Mouse (Mus musculus): ENCODE data around the gene Fam160a1. TPM values are rescaled to one million over a fixed set of nuclear protein-coding genes. Genes with fewer than 3 reads are reported as not detected.

The Fam160a1 gene
- total RNA-seq, 2 experiments from 2014 or later, result not detected

DNA sequence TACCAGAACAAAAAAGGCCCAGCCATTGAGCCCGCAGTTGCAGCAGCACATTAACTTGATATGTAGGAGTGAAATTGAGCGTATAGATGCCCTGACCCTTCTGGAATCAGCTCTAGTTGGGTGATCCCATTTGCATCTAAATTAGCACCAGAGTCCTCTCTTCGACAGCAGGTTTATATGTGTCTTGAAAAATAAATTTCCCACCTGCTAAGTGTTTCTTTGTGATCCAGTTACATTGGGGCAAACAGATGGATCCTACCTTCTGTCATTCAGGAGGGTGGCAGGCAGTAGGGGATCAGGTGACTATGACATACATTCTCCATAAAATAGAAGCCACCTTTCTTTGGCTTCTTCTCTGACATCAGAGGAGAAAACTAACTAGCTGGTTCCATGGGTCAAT is 122.0 kb downstream of the Fam160a1 start:
- no peak for ATAC-seq (replicated peaks; ENCODE audit: low FRiP score, low TSS enrichment, poor library complexity, severe bottlenecking)

DNA sequence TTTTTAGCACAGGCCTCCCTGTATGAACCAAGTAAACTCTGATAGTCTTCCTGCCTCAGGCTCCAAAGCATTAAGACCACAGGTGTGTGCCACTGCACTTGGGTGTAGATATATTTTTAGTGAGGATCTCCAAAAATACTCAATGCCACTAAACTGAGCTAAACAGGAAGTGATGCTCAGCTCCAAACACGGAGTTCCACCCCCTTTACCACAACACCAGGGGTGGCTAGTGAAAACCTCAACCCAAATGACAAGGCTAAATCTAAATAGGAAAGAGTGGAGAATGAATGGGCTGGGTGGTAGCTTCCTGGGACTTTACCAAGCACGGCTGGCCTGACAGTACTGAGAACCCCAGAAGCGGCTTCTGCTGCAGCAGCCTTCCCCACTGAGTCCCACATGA is 124.1 kb downstream of the Fam160a1 start:
- no peak for ATAC-seq (replicated peaks; ENCODE audit: low FRiP score, low TSS enrichment, poor library complexity, severe bottlenecking)

DNA sequence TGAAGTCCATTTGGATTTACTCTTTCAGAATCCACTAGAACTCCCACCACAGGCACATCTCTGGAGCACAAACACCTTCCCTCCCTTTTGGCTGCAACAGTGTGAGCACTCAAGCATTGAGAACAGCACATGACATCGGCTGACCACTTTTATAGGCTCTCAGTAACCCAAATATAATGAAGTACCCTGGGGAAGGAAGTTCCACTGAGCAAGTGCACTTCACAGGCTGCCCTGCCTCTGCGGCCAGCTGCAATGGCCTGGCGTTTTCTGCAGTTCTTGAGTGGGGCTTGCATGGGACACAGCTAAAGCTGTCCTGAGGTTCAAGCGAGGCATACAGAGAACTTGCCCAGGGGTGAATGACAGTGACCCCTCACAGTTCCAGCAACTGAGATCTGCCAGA is 126.0 kb downstream of the Fam160a1 start:
- no peak for ATAC-seq (replicated peaks; ENCODE audit: low FRiP score, low TSS enrichment, poor library complexity, severe bottlenecking)

DNA sequence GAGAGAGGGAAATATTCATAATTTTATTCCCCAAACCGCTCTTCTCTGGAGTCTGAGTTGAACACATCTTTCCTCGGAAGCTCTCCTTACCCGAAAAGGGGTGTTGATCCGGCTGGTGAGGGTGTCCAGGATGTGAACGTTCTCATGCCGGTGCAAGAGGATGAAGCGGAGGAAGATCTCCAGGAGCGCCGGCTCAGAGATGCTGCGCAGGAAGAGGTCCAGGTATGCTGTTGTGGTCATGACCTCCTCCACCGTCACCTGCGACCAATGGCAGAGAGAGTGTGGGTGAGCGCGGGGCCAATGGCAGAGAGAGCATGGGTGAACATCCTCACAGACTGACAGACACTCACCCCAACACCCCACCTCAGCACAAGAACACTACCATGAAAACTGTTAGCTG is 128.8 kb downstream of the Fam160a1 start:
- ATAC-seq (replicated peaks; ENCODE audit: low FRiP score, low TSS enrichment, poor library complexity, severe bottlenecking), result no peak

DNA sequence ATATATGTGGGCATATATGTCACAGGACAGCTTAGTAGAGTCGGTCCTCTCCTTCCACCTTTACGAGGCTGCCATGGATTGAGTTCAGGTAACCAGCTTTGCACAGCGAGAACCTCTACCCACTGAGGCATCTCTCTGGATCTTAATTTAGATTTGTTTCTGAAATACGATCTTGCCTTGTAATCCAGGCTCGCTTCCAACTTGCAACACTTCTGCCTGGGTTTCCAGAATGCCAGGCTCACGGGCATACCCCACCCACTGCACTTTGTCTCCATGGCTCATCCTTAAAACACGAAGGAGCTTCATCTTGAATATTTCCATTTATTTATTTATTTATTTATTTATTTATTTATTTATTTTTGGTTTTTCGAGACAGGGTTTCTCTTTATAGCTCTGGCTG is 131.8 kb downstream of the Fam160a1 start:
- no peak for ATAC-seq (replicated peaks; ENCODE audit: low FRiP score, low TSS enrichment, poor library complexity, severe bottlenecking)

DNA sequence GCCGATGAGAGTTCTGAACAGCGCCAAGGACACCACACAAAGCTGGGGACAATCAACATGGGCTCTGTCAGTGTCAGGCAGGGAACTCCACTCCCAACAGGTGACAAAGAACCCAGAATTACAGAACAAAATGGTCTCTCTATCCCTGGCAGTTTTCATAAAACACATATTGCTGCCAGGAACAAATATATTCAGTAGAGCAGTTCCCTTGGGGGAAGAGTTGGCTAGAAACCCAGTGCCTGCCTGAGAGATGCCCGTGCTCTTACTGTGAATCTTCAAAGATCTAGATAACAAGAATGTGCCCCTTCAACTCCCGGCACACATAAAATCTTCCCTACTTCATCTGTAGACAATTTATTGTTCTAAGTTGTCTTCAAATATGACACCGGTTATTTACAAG is 133.5 kb downstream of the Fam160a1 start:
- no peak for ATAC-seq (replicated peaks; ENCODE audit: low FRiP score, low TSS enrichment, poor library complexity, severe bottlenecking)

DNA sequence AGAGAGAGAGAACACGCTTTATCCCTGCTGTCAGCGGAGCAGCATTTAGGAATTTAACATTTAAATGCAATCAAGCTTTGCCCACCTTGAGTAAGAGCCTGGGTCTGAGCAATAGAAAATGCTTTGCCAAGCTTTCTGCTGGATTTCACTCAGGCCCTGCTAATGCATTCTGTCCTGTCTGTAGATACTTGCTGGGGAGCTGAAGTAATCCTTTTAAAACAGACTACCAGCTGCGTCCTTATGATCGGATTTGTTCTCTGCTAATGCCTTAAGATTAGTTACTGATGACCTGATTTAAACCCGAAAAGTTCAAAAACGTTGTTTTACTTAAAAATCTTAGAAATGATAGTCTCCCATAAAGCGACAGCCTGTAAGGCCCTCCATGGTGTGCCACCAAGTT is 136.0 kb downstream of the Fam160a1 start:
- no peak for ATAC-seq (replicated peaks; ENCODE audit: low FRiP score, low TSS enrichment, poor library complexity, severe bottlenecking)

DNA sequence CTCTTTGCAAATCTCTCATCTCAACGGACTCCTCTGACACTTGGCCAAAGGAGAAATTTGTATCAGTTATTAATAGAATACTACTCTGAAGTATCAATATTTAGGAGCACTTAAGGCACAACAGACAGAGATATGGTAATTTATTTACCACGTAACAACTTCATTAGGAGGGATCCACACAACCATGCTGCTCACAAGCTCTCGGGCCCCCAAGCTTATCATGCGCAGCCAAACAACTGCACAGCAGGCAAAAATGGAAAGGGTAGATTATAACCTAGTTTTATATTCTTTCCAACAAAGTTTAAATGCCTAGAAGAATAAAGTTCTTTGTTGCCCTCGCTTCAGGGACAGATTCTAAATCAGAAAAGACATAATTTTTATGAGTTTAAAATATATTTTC is 137.1 kb downstream of the Fam160a1 start:
- ATAC-seq (replicated peaks; ENCODE audit: low FRiP score, low TSS enrichment, poor library complexity, severe bottlenecking), result no peak

DNA sequence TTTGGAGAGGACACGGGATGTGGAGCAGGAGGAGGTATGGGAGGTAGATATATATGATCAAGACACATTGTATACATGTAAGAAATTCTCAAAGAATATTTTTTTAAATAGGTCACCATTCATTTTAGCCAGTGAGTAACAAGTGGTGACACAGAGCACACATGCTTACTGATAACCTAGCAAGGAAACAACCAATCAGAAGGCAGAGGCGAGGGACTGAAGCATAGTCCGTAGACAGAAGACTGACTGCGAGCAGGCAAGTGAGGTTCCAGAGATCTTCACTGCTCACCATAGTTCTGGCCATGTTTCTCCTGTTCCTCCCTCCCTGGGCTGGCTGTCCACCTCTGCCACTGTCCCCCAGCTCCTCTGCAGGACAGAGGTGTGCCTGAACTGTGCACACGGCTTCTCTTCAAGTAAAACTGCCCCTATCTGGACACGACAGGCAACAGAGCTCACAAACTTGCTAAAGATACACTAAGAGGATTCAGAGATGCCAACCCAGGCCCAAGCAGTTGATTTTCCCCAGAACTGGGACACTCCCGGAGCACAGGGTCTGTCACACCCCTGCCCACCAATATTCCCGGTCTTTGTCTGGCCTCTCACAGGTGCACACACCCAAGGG is 137.7 kb downstream of the Fam160a1 start:
- no peak for ATAC-seq (replicated peaks; ENCODE audit: low FRiP score, low TSS enrichment, poor library complexity, severe bottlenecking)

DNA sequence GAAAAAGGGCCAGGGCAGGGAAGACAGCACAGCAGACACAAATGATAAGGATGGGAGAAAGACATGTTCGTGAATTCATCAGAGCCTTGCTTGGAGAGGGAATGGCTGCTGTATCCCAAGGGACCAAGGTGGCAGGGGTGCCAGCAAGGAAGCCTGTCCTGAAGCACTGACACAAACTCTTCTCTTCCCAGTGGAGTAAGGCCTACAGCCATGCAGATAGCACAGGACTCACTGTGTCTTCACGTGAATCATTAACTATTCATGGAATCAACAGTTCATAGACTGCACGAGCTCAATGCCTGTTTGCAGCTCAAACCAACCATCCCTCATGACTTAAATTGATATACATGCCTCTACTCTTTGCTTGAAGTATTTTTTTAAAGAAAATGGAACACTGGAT is 139.1 kb downstream of the Fam160a1 start:
- no peak for ATAC-seq (replicated peaks; ENCODE audit: low FRiP score, low TSS enrichment, poor library complexity, severe bottlenecking)

DNA sequence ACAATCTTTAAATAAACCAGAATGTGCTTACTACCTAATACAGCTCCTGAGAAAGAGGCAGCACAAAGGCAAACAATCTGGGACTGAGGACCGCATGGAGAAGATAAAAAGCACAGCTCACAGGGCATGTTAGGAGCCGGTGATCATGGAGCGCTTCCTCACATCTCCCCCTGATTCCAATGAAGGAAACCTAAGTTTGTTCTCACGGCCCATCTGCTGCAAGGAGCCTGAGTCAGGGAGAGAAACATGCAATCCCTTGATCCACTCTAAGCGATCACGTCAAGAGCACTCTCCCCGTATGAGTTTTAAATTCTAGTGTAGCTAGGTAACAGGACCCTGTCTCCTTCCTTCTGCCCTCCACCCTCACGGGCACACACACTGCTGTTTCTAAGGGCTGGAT is 140.0 kb downstream of the Fam160a1 start:
- no peak for ATAC-seq (replicated peaks; ENCODE audit: low FRiP score, low TSS enrichment, poor library complexity, severe bottlenecking)

DNA sequence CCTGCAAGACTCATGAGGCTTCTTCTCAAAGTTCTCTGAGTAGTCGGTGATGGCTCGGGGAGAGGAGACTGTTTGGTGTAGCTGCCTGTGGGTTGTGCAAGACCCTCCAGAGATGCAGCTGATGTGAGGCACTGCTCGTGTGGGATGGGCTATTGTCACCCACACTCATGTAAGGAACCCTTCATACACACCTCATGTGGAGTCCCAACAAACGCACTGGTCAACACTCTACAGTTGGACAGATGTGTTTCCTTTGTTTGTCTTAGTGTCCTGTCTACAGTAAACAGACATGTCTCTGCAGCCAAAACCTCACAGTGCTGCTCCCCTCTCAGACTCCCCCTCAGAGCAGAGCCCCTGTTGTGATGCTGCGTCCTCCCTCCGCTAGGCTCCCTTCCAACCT is 147.2 kb downstream of the Fam160a1 start:
- no peak for ATAC-seq (replicated peaks; ENCODE audit: low FRiP score, low TSS enrichment, poor library complexity, severe bottlenecking)

DNA sequence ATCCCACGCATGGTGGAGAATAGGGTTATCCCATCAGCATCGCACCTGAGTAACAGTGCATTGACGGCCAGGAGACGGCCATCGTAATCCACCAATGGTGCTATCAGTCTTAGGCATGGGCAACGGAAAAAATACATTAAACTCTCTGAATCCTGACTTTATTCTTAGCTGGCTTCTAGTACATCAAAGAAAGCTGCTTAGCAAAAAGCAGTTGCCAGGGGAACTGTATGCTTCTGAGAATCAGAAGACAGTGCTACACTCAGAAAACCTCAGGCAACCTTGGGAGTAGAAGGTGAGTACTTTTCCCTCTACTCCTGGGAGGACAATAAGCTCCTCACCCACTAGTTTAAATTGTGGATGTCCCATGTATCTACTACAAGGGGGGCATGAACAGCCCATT is 149.4 kb downstream of the Fam160a1 start:
- no peak for ATAC-seq (replicated peaks; ENCODE audit: low FRiP score, low TSS enrichment, poor library complexity, severe bottlenecking)

DNA sequence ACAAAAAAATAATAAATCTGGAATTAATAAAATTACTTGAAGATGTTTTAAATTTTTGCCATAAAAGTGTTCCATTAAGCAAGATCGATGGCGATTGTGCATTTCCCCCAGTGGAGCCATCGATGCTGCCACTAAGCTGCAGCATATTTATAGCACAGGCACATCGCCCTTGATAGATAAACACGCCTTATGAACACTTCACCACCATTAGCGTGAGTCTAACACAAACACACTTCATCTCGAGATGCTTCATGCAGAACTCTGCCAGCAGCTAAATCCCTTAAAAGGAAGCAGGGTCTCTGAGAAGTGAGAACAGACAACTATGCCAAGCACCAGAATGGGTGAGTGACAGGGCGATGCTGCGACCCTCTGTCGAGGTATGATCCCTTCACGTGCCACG is 150.4 kb downstream of the Fam160a1 start:
- ATAC-seq (replicated peaks; ENCODE audit: low FRiP score, low TSS enrichment, poor library complexity, severe bottlenecking), result no peak

DNA sequence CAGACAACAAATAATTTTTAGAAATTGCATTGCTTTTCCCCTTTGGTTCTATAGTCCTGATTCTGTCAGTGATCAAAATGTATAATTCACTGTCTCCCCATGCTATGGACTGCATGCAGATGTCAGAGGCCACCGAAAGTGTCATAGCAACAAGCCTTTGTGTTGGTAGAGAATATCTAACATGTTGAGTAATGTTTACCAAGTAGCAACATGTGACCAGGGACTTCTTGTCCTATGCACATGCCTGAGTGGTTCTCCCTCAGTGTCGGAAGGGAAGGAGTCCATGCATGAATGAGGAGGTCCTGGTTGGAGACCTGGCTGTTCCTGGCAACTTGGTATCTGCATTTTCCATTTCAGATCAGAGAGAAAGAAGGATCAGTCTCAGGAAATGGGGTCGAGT is 150.9 kb downstream of the Fam160a1 start:
- ATAC-seq (replicated peaks; ENCODE audit: low FRiP score, low TSS enrichment, poor library complexity, severe bottlenecking), result no peak

DNA sequence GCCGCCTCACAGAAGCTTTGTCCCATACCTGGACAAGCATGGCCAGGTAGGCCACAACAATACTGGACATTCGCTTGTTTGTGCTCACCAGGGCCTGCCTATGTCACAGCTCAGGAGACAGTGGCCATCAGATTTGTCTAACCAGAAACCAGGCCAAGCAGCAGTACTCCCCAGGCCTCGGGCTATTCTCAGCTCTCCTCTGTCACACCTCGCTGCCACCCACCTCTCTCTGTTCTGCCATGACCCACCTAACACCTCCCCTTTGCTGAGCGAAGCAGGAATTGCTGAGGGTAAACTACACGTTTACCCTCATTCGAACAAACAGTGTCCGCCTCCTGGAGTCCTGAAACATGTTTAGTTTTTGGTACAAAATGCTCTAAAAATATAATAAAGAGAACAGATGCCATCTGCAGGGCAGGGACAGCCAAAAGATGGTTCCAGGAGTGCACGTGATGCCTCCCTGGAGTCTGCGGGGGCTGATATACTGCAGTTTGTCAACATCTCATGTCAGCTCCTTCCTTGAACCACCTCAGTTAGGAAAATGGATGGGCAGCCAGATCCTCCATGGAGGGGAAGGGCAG is 152.4 kb downstream of the Fam160a1 start:
- ATAC-seq (replicated peaks; ENCODE audit: low FRiP score, low TSS enrichment, poor library complexity, severe bottlenecking), result no peak

DNA sequence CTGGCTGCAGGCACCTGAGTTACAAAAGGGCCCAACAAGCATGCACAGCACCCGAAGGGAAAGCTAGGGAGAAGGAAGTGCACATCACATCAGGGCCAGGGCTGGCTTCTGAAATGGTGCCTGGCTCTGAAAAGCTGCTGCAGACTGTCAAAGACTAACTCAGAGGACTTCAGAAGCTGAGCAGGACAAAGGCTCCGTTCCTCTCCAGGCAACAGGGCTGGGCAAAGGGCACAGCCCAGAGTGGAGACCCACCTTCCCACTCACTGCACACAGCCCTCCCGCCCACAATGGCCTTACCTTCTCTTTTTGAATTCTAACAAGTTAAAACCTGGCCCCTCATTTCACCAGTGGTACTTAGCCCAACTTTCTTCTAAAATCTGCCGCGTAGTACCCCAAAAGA is 153.3 kb downstream of the Fam160a1 start:
- ATAC-seq (replicated peaks; ENCODE audit: low FRiP score, low TSS enrichment, poor library complexity, severe bottlenecking), result no peak

DNA sequence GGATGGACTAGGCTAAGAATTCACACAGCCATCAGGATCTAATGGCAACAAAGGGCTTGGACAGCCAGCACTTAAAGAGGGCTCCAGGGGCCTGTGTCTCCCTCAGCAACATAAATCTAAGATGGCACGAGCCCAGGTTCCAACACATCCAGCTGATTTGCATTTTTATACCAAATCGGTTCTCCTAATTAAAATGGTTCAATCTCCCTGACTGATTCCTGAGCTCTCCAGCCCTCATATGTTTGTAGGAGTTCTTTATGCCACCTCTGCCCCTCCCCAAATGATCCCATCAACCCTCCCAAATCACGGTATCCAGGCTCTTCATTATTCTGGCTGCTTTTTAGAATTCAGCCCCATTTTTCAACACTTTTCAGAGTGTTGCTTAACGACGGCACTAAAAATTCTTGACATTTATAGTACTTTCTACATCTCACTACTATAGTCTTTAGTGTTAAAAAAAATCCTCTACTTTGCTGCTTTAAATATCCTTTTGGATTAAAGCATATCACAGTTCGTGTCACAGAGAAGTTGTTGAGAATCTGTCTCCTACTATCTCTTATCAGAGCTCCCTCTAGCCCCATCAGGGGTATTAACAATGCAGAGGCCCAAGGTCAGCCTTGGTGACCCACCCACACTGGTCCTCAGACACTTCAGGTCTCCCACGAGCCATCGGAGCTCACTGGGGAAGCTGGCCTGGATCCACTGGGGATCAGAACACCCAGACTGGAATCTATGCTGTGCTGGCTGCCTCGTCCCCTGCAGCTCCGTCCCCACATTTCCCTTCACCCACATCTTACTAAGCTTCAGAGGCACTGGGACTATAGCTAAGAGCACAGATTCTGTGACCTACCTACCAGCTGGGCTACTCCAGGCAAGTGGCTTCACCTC is 154.9 kb downstream of the Fam160a1 start:
- no peak for ATAC-seq (replicated peaks; ENCODE audit: low FRiP score, low TSS enrichment, poor library complexity, severe bottlenecking)

DNA sequence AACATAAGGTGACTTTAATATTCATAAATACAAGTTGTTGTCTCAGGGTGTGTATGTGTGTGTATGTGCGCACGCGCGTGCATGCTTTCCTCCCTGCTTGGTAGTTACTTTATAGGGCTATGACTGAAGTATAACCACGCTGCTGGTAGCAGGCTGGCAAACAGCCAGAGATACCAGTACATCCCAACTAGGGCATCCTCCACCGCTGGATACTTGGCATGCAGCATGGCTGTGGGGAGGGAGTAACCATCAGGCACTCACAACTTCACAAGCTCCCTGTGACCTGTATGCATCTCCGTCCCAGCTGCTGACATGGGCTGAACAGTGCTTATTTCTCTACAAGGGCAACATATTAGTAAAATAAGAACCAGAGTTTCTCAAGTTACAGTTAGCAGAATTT is 157.4 kb downstream of the Fam160a1 start:
- no peak for ATAC-seq (replicated peaks; ENCODE audit: low FRiP score, low TSS enrichment, poor library complexity, severe bottlenecking)

DNA sequence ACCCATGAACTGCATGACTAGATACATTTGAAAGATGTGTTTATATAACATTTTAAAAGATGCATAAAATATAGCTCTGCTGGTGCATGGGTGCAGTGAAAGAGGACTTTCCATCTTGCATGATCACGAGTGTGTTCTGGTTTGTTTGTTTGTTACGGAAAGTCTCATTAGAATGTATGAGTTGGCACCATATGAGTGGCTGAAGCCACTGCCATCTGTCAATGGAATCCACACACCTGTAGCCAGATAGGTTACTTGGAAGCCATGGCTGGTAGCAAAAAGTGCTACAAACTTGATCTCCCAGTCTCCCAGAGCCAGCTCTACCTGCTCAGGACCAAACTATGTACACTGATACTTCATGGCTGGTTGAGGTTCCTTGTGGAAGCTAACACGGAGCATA is 161.6 kb downstream of the Fam160a1 start:
- ATAC-seq (replicated peaks; ENCODE audit: low FRiP score, low TSS enrichment, poor library complexity, severe bottlenecking), result no peak

Data from megakaryocyte-erythroid progenitor cell, adult 5-6 weeks (primary cell).